In genomic region chr15:5243036-5243958, GRCm38 (mm10) we compare ENCODE assay signal across 8 mouse cellular contexts. TPM values are rescaled to one million over a fixed set of nuclear protein-coding genes. Genes with fewer than 3 reads are reported as not detected.
DNase-seq lines count a peak whose midpoint lies in the region; ATAC-seq and TF ChIP-seq lines count a peak whose summit lies in the region.

No protein-coding gene starts in this region.

- WGBS in forebrain, embryonic 15.5 days = 8% methylated on average over 40 of the region's 40 CpGs
- 5% methylated on average over 40 of the region's 40 CpGs for WGBS in intestine, embryonic 15.5 days

- no peaks in the 10 kb centered on the region for H3K27me3 ChIP-seq in G1E (ENCODE audit: insufficient read depth, low read length)
- peaks cover 47% of the 10 kb centered on the region for H3K27me3 ChIP-seq in forebrain, embryonic 15.5 days
- 0 out of 2 replicates have a peak, but pooled peaks cover 8% of the 10 kb centered on the region for H3K27me3 ChIP-seq in intestine, embryonic 15.5 days (replicated peaks)

- 0 out of 2 replicates have a peak, but pooled peaks have one; percentile 18 for ATAC-seq in G1E (ENCODE audit: extremely low read depth, insufficient number of reproducible peaks, low FRiP score, poor library complexity, severe bottlenecking)
- peak; percentile 1; the same call in 1 of the 2 replicates for ATAC-seq in forebrain, embryonic 15.5 days (replicated peaks)
- ATAC-seq in intestine, embryonic 15.5 days = peak; percentile 19
- peak; percentile 7; the same call in 1 of the 2 replicates for ATAC-seq in megakaryocyte-erythroid progenitor cell, adult 5-6 weeks (replicated peaks; ENCODE audit: low FRiP score, low TSS enrichment, poor library complexity, severe bottlenecking)

- H3K4me3 ChIP-seq in G1E (ENCODE audit: low read depth, low read length) = peak overlapping the region; percentile 93
- peak overlapping the region; percentile 63 for H3K4me3 ChIP-seq in forebrain, embryonic 15.5 days
- H3K4me3 ChIP-seq in intestine, embryonic 15.5 days (replicated peaks) = peak overlapping the region; percentile 63

- intact Hi-C loops in left cerebral cortex, postnatal 14 days (cut with DNase I) = no loop called here

- DNase-seq in adrenal gland, postnatal 25 days = peak; percentile 6
- DNase-seq in adrenal gland, adult 8-10 months = no peak
- peak; percentile 43 for DNase-seq in G1E (ENCODE audit: low spot score)
- DNase-seq in thymus, postnatal 14 days = peak; percentile 55
- DNase-seq in left cerebral cortex, postnatal 14 days (ENCODE audit: low spot score in 2 of 2) = no peak

- H3K4me2 ChIP-seq in forebrain, embryonic 15.5 days (replicated peaks) = peak overlapping the region; percentile 94
- peak overlapping the region; percentile 99 for H3K4me2 ChIP-seq in intestine, embryonic 15.5 days (replicated peaks)

- peaks cover 43% of the 10 kb centered on the region for H3K4me1 ChIP-seq in G1E (ENCODE audit: insufficient read depth, low read depth, low read length)
- H3K4me1 ChIP-seq in forebrain, embryonic 15.5 days = peaks cover 33% of the 10 kb centered on the region
- H3K4me1 ChIP-seq in intestine, embryonic 15.5 days (replicated peaks) = peaks cover 11% of the 10 kb centered on the region; the same call in 1 of the 2 replicates

- H3K36me3 ChIP-seq in G1E (replicated peaks) = peaks cover 27% of the 10 kb centered on the region
- H3K36me3 ChIP-seq in forebrain, embryonic 15.5 days = no peaks in the 10 kb centered on the region
- no peaks in the 10 kb centered on the region for H3K36me3 ChIP-seq in intestine, embryonic 15.5 days

- TF ChIP-seq CTCF in G1E (IDR thresholded peaks at IDR 0.05; ENCODE audit: low read depth, low read length) = no peak

- H3K27ac ChIP-seq in forebrain, embryonic 15.5 days (replicated peaks) = no peak overlapping the region
- no peak overlapping the region for H3K27ac ChIP-seq in intestine, embryonic 15.5 days

- H3K9me3 ChIP-seq in G1E (replicated peaks) = no peaks in the 10 kb centered on the region
- H3K9me3 ChIP-seq in forebrain, embryonic 15.5 days = no peaks in the 10 kb centered on the region
- no peaks in the 10 kb centered on the region for H3K9me3 ChIP-seq in intestine, embryonic 15.5 days

- H3K9ac ChIP-seq in forebrain, embryonic 15.5 days (replicated peaks) = no peak overlapping the region
- peak overlapping the region; percentile 62 for H3K9ac ChIP-seq in intestine, embryonic 15.5 days

RNA-seq across cellular contexts. Expression of gene Ptger4, which starts 0.7 kb away (rescaled TPM):
- total RNA-seq in adrenal gland, postnatal 25 days (2021) = 1.1 TPM in 2 replicates
- 1 to 10 TPM; 1.4 to 2.2 (median 1.6) TPM for total RNA-seq in adrenal gland, adult 8-10 months (2022)
- total RNA-seq in G1E (2014; fragmentation: Nextera tagmentation) (19.4 and 20.5 TPM in 2 replicates), G1E (2017) (6.9 and 7.7 TPM in 2 replicates)
- 14.9 and 15.9 TPM in 2 replicates for polyA plus RNA-seq in G1E (2012)
- polyA plus RNA-seq in forebrain, embryonic 15.5 days (2015; fragmentation: Nextera tagmentation; extraction: Ambion mirVana) = 0.42 and 0.50 TPM in 2 replicates
- 5.0 and 5.4 TPM in 2 replicates for polyA plus RNA-seq in intestine, embryonic 15.5 days (2015; fragmentation: Nextera tagmentation; extraction: Ambion mirVana)
- 7.3 and 9.9 TPM in 2 replicates for total RNA-seq in megakaryocyte-erythroid progenitor cell, adult 5-6 weeks (2014; fragmentation: Nextera tagmentation)
- 5.1 and 5.9 TPM in 2 replicates for total RNA-seq in megakaryocyte-erythroid progenitor cell, adult 5-6 weeks (2017)
- total RNA-seq in left cerebral cortex, postnatal 14 days (2021) = 1 to 10 TPM; 2.4 TPM

RNA-seq across cellular contexts. Expression of gene Ttc33, which starts 58.0 kb away (rescaled TPM):
- total RNA-seq in adrenal gland, postnatal 25 days (2021) = 48.9 and 79.8 TPM in 2 replicates
- 10 to 100 TPM; 61.4 to 94.8 (median 70.7) TPM for total RNA-seq in adrenal gland, adult 8-10 months (2022)
- total RNA-seq in G1E (2014; fragmentation: Nextera tagmentation) (14.8 and 26.0 TPM in 2 replicates), G1E (2017) (63.5 and 64.7 TPM in 2 replicates)
- polyA plus RNA-seq in G1E (2012) = 10.6 and 47.8 TPM in 2 replicates
- 61.4 and 65.4 TPM in 2 replicates for polyA plus RNA-seq in forebrain, embryonic 15.5 days (2015; fragmentation: Nextera tagmentation; extraction: Ambion mirVana)
- 32.9 and 38.2 TPM in 2 replicates for polyA plus RNA-seq in intestine, embryonic 15.5 days (2015; fragmentation: Nextera tagmentation; extraction: Ambion mirVana)
- 12.6 and 21.2 TPM in 2 replicates for total RNA-seq in megakaryocyte-erythroid progenitor cell, adult 5-6 weeks (2014; fragmentation: Nextera tagmentation)
- total RNA-seq in megakaryocyte-erythroid progenitor cell, adult 5-6 weeks (2017) = 35.6 and 36.8 TPM in 2 replicates
- total RNA-seq in left cerebral cortex, postnatal 14 days (2021) = 10 to 100 TPM; 48.6 to 60.0 TPM

Comparison
In these comparisons a context has a peak if more than half of its experiments do, and no peak if none do; other contexts are left out.
1. DNase-seq: peak in adrenal gland, postnatal 25 days (single experiment), G1E (single experiment) and thymus, postnatal 14 days (single experiment); none in adrenal gland, adult 8-10 months (single experiment) and left cerebral cortex, postnatal 14 days (0 of 2).
2. Peak in every context shown above with its lines, with median percentiles within 50 percentile points of each other: ATAC-seq and H3K4me3 ChIP-seq.